ENCODE assay signal across 10 mouse cellular contexts in genomic region chr4:149793156-149794009, GRCm38 (mm10). TPM values are rescaled to one million over a fixed set of nuclear protein-coding genes. Genes with fewer than 3 reads are reported as not detected.
DNase-seq lines count a peak whose midpoint lies in the region; ATAC-seq lines count a peak whose summit lies in the region.
"Had no signal": no experiment of that assay in that cellular context is flagged by ENCODE, and none has a peak within 500 bp of the region (broad histone marks: within the 10 kb centered on the region; RNA-seq: fewer than 3 reads in every experiment).

No protein-coding gene starts in this region.

- WGBS in forebrain, embryonic 13.5 days = 47% methylated on average over 13 of the region's 13 CpGs

- no peak overlapping the region for H3K4me3 ChIP-seq in forebrain, embryonic 13.5 days
- H3K4me3 ChIP-seq: erythroblast, embryonic 14.5 days; limb, embryonic 12.5 days had no signal

- no peaks in the 10 kb centered on the region for H3K36me3 ChIP-seq in forebrain, embryonic 13.5 days (ENCODE audit: poor library complexity, severe bottlenecking)
- H3K36me3 ChIP-seq: limb, embryonic 12.5 days had no signal

- H3K9me3 ChIP-seq in forebrain, embryonic 13.5 days (replicated peaks) = no peaks in the 10 kb centered on the region
- H3K9me3 ChIP-seq: limb, embryonic 12.5 days had no signal

- no peak overlapping the region for H3K9ac ChIP-seq in forebrain, embryonic 13.5 days
- H3K9ac ChIP-seq: limb, embryonic 12.5 days had no signal

- 0 out of 2 replicates have a peak, but pooled peaks cover 5% of the 10 kb centered on the region for H3K4me1 ChIP-seq in forebrain, embryonic 13.5 days

- no peak overlapping the region for H3K4me2 ChIP-seq in forebrain, embryonic 13.5 days
- H3K4me2 ChIP-seq: limb, embryonic 12.5 days had no signal

- H3K27me3 ChIP-seq in forebrain, embryonic 13.5 days = no peaks in the 10 kb centered on the region
- H3K27me3 ChIP-seq: limb, embryonic 12.5 days had no signal

- DNase-seq in cerebellum, adult 18-20 months = peak; percentile 37 to 39
- DNase-seq in cerebellum, adult 11 months = no peak
- DNase-seq in right cerebral cortex, postnatal 14 days = peak; percentile 40
- no peak for DNase-seq in right cerebral cortex, postnatal 25 days
- DNase-seq in kidney, postnatal 10 days = peak; percentile 53
- peak; percentile 52 for DNase-seq in thymus, postnatal 25 days
- no peak for DNase-seq in ovary, postnatal 36 days (ENCODE audit: low spot score)

- no peak for ATAC-seq in forebrain, embryonic 13.5 days

- no peak overlapping the region for H3K27ac ChIP-seq in forebrain, embryonic 13.5 days
- H3K27ac ChIP-seq: limb, embryonic 12.5 days had no signal

RNA-seq across cellular contexts. Expression of gene Slc25a33, which starts 19.3 kb away (rescaled TPM):
- 13.8 and 15.5 TPM in 2 replicates for polyA plus RNA-seq in forebrain, embryonic 13.5 days (2015; fragmentation: Nextera tagmentation; extraction: Ambion mirVana)

RNA-seq across cellular contexts. Expression of gene Tmem201, which starts 55.5 kb away (rescaled TPM):
- 31.0 and 34.6 TPM in 2 replicates for polyA plus RNA-seq in forebrain, embryonic 13.5 days (2015; fragmentation: Nextera tagmentation; extraction: Ambion mirVana)

Comparison
In these comparisons a context has a peak if more than half of its experiments do, and no peak if none do; other contexts are left out.
1. DNase-seq: peak in cerebellum, adult 18-20 months (2 of 2), right cerebral cortex, postnatal 14 days (single experiment), kidney, postnatal 10 days (single experiment) and thymus, postnatal 25 days (single experiment); none in cerebellum, adult 11 months (single experiment), right cerebral cortex, postnatal 25 days (single experiment) and ovary, postnatal 36 days (single experiment).